Mouse (Mus musculus) left cerebral cortex, postnatal 25 days (tissue): ENCODE data around the gene Raf1. TPM values are rescaled to one million over a fixed set of nuclear protein-coding genes. Genes with fewer than 3 reads are reported as not detected.
A peak's percentile ranks its signal among the peaks of the same experiment; 100 is the strongest.

Experiments
- DNase-seq, 2 experiments: peaks; one replicate each; pipeline ENCODE4 v3.0.0; 2022; ENCODE audit warnings: low spot score in 2 of 2, mixed read lengths in 1 of 2
- intact Hi-C: fragments of 180-260 bp; cut with DNase I; formaldehyde crosslinking; loops from one replicate; pipeline ENCODE4 v1.15.1; 2025
- total RNA-seq, 2 experiments: library from RNA; stranded (reverse); gene quantifications; 2 replicates each; pipeline ENCODE4 v1.2.3; 2021

The Raf1 gene
- 100 to 1,000 TPM in 1 of 2 experiments, 10 to 100 TPM in 1; 83.1 to 109 TPM for total RNA-seq

DNA sequence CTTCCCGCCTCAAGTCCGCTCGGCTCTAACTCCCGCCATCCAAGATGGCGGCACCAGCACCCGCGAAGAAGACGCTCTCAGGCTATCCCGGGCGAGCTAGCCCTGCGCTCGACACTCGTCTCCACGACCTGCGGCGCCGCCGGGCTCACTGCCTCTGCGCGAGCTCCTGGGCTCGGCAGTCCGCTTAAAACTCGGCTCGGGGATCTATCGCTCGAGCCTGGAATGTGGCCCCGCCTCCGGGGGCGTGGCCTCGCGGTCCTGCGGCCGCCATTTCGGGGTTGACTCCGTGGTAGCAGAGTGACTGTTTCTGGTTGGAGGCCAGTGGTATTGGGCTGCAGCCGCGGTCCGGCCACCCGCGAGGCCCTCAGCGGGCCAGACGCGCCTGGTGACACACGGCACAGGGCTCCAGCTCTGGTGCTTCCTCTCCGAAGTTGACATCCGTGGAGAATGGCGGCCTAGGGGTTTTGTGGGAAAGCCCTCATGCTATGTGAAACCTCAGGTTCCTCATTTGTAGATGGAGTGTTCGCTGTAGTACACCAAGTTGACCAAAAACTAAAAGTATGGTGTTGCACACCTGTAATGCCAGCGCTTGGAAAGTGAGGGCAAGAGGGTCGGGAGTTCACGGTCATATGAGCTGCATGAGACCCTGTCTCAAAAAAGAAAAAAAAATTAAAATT is at the start of gene Raf1:
Raf1 (minus strand) TSS at position 184 of the 677 bp plus-strand sequence.
- intact Hi-C loops = loop anchor here (1.0 to 2.0 kb wide), 2 partner anchors 76 to 132 kb away; partner anchors contain the start of genes Mkrn2 and Rpl32
- DNase-seq = peak; percentile 99

DNA sequence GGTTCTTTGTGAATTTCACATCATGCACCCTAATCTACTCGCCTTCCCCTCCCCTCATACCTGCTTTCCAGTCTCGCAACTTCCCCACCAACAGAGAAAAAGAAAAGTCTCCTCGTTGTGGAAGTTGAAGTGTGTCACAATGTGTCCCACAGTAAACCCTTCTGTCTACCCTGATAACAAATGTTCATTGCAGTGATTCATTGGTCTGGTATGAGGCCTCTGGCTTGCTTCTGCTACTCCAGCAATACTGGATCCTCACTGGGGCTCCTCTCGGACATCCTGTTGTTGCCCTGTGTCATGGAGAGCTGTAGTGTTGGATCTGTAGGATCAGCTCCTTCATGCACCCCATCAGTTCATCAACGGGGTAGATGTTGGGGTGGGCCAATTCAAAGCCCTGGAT is 45.8 kb upstream of the Raf1 start:
- intact Hi-C loops = no loop called here
- no peak for DNase-seq

DNA sequence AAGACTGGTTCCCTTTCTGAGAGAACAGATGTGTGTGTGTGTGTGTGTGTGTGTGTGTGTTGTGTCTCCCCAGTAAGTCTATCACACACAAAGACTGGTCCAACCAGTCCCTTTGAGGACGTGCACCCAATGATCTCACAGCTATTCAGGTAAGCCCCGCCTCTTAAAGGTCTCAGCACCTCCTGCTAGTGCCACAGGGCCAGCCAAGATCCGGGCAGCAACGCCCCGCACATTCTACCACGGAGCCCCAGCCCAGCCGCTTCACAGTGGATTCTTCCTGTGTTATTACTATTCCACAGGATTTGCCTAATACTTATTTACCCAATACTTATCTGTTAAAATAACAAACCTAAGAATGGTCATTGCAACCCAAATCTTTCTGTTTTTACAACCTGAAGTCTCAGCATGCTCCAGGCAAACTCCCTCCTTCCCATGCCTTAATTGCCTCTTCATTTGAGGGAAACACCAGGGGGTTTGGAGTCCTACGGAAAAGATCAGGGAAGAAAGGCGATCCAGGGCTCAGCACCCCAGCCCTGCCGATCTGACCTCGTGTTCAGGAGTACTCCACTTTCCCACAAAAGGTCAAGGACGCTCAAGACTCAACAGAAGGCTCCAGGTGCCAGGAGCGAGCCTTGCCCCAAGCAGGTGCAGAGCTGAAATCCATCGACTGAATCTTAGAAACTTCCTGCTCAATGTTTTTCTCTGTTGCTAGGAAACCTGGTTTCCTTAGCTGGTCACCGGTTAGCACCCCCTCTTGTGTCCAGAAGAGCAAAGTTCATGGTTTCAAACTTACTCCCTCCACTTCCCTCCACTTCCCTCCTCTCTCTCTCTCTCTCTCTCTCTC is 41.5 kb upstream of the Raf1 start:
- DNase-seq = peak in 1 of 2 experiments; percentile 14
- intact Hi-C loops = no loop called here

DNA sequence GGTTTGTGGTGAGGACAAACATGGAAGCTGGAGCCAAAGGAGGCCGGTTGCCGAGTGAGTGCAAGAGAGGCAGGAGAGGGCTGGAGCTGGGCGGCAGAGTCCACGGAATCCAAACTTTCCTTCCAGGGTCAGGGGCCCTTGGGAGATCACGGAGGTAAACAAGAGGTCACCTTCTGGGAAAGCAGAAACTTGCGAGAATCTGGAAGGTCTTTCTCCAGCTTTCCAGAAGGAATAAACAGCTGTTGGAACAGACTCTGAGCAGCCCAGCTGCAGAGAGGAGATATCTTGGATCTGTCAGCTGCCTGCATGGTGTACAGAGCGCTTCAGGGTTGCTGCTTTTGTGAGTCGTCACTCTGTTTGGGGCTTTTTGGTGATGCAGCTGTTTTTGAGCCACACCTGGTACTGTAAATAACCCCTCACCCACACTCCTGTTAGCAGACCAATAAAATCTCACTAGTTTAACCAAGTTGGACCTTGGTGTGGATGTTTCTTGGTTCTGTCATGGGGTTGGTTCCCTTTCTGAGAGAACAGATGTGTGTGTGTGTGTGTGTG is 40.7 kb upstream of the Raf1 start:
- intact Hi-C loops = no loop called here
- no peak for DNase-seq

DNA sequence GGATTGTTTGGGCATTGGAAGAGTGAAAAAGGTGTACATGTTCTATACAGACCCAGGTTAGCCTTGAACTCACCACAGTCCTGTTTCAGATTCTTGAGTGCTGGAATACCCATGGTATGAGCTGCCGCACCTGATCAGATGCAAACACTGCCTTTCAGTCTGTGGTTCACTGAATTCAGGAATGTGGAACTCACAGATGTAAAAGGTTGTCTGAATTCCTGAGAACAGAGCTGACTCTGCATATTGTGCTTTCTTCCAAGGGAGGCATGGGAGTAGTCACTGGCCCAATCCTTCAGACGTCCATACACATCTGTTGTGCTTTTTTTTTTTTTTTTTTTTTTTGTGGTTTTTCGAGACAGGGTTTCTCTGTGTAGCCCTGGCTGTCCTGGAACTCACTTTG is 34.8 kb upstream of the Raf1 start:
- DNase-seq = no peak
- intact Hi-C loops = no loop called here

DNA sequence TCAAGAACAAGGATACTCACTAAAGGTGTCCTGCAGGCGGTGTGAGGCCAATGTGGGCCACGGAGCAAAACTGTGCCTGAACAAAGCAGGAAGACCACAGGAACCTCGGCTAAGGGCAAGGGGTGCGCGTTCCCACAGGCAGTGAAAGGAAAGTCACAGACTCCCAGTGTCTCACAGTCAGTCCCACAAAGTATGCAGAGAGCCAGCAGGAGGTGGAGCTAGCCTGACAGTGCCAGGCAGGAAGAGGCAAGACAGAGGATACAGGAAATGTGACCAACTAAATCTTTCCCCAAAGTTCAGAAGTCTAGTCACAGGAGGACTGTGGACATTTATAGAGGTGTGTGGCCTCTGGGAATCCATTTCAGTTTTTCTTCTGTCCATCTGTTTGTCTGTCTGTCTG is 26.5 kb upstream of the Raf1 start:
- intact Hi-C loops = no loop called here
- DNase-seq = no peak

DNA sequence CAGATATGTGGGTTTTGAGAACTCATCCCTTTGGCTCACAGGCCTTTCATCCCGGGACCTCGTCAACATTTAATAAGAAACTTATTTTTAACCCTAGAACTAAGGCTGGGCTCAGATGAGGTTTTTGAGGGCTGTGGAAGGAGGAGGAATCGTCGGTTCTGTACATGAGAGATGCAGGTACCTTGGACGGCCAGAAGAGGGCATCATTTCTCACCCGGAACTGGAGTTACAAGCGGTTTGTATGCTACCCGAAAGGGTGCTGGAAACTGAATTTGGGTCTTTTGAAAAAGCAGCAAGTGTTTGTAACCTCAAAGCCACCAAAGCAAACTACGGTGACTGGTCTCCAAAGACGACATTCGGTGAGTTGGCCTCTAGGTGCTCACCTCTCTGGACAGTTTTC is 24.9 kb upstream of the Raf1 start:
- no peak for DNase-seq
- intact Hi-C loops = no loop called here

DNA sequence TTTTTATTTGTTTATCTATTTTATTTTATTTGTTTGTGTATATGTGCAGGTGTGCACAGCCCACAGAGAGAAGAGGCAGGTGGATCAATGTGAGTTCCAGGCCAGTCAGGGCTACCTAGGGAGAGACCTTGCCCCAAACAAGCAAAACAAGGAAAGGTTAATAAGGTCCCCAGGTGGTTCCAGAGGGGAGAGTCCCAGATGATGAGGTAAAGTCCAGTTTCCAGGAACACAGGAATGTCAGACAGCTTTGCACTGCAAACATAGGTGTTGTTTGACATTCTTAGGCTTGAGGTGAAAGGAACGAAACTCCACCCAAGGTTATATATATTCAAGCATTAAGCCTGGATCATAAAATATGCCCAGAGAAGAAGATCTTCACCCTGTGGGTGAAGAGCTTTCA is 24.3 kb upstream of the Raf1 start:
- intact Hi-C loops = no loop called here
- no peak for DNase-seq

DNA sequence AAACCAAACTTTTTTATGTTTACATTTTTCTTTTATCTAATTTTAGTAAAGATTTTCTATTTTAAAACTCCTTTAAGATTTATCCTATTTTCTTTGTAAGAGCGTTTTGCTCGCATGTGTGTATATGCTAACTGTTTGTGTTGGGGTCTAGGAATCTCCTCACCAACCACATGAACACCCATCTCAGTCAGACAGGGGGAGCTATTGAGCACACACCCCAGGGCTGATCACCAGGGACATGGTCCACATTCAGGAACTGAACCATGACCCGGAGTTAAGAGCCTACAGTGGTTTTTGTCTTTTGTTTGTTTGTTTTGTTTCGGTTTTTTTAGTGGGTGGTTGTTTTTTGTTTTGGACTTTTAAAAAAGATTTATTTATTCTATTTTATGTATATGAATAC is 22.3 kb upstream of the Raf1 start:
- intact Hi-C loops = no loop called here
- no peak for DNase-seq

DNA sequence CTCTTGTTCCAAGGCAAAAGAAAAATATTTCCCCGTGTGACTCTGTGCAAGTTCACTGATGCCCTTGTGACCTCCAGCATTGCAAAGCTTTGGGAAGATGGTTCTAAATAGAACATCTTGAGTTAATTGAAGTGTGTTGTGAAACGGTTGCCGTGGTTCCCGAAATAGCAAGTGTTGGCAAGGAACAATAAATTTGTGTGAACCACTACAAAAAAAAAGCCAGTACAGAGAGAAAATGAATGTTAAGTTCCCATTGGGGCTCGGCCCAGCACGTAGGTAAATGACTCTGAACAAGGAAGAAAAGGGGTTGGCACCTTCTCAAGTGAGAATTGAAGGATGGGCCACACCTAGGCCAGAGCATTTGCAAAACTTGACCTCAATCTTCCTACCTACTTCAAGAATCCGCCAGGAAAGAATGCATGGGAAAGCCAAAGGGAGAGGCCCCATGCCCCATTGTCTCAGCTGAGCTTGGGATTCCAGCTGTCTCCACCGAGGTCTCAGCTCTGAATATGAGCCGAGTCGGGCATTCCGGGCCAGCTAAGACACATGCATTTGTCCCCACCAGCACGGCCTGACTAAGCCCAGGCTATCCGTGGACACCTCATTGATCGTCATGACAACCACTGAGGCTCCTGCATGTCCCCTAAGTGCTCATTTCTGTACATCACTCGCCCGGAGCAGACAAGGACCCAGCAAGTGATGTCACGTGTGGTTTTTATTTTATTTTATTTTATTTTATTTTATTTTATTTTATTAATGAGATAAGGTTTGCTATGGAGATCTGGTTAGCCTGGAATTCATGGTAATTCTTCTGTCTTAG is 21.5 kb upstream of the Raf1 start:
- intact Hi-C loops = no loop called here
- peak; percentile 17 to 22 for DNase-seq

DNA sequence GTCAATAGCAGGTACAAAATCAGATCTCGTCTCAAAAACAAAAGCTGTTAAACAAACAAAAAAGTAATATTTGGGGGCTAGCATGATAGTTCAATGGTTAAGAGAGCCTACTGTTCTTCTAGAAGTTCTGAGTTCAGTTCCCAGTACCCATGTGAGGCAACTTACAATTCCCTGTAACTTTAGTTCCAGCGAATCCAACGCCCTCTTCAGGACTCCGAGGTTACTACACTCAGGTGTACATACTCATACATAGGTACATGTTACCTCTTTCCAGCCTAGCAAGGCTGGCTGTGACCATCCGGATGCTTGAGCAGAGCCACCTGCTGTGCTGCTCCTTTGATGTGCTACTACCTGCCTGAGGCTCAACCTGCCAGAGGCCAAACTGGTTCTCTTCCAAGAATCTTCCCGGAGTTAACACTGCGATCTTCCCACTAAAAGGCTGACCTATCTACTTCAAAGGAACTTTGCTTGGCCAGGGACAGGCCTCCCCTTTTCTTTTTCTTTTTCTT is 20.3 kb upstream of the Raf1 start:
- DNase-seq = no peak
- intact Hi-C loops = no loop called here

DNA sequence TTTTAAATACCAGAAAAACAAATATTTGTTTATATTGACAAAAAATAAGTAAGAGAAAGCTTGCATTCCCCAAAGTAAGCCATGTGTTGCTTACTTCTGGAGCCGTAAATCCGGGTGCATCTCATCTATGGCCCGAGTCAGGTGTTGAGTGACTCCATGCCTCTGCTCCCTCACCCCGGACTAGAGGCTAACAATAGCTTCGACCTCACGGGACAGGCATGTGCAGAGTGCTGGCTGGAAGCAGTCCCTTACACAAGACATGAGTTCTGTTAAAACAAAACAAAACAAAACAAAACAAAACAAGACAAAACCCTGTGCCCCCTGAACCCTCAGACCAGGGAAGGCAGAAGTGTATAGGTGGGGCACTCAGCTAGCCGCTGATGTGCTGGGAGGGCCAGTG is 18.7 kb upstream of the Raf1 start:
- no peak for DNase-seq
- intact Hi-C loops = no loop called here

DNA sequence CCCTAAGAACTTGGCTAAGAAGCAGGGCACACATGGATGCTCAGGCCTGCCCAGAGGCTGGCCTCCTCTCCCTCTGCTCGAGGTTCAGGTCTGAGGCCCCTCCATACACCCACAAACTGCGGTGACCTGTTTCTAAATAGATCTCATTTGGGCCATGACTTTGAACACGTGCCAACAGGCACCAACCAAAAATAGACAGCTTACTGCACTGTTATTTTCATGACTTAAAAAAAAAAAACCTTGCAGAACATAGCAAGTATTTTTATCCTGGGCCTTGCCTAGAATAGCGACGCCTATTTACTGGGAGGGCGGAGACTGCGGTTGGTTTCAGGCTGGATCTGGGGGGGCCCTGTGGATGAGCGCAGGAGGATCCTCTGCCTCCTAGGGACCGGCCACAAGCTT is 18.0 kb upstream of the Raf1 start:
- intact Hi-C loops = no loop called here
- DNase-seq = peak; percentile 25 to 74

DNA sequence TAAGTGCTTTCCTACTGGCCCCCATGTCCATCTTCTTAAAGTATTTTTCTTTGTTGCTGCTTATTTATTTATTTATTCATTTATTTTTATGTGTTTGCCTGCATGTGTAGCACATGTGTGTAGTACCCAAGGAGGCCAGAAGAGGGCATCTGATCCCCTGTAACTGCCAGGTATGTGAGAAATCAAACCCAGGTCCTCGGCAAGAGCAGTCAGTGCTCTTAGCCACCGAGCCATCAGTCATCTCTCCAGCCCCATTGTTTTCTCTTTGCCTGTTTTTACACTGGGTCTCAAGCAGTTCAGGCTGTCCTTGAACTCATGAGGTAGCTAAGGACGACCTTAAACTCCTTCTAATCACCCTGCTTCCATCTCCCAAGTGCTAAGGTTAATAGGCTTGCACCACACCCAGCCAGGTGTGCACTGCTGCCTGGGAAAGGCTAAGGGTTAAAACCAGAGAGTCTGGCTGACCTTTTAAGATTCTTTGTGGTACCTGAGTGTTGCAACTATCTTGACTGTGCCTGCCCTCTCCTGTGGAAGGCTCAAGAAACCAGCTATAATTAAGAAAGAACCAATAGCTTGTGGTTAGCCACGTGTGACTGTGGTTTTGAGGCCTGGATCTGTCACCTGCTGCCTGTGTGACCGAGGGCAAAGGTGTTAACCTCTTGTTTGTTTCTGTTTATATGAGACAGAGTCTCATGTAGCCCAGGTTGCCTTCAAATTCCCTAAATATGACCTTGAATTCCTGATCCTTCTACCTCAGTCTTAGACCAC is 16.7 kb upstream of the Raf1 start:
- no peak for DNase-seq
- intact Hi-C loops = no loop called here

DNA sequence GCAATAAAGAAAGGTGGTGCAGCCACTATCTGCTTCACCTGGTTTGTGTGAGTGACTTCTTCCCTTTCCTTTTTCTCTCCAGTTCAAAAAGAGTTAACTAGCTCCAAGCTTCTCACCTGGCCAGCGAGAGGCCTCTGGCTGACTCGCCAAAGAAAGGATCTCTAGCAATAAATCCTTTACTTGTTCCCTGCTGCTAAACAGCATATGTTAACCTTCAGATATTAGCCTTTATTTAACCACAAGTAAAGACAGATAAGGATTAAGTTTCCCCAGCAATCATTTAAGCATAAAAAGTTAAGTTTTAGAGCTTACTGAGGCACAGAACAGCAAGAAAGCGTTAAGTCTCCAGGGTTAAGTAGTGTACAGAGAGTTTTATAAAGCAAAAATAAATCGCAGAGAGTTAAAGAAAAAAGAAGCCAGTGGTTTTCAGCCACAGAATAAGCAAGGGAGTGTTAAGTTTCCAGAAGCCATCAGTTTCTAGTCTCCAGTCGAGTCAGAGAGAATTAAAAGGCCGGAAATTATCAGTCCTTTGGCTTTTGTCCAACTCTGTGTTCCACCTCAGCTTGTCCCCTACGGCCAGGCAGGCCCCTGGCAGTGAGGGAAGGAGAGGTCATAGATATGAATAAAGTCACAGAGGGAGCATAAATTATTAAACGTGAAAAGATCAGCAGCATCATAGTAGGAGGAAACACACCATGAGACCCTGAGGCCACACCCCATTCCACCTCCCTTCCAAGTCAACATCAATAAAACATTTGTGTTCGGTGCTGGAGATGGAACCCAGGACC is 15.9 kb upstream of the Raf1 start:
- intact Hi-C loops = no loop called here
- DNase-seq = no peak

DNA sequence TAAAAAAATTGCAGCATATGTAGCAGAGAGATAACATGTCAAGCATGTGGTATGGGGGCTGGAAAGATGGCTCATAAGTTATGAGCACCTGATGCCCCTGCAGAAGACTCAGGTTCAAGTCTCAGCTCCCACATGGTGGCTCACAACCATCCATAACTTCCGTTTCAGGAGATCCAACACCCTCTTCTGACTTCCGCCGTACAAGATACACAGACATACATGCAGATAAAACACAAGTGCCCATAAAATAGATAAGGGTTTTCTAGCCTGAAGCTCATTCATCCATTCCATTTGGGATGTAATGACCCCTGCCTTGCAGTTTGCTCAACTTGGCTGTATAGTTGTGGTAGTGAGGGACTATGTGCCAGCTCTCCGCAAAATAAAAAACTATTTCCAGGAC is 13.7 kb upstream of the Raf1 start:
- DNase-seq = no peak
- intact Hi-C loops = no loop called here

DNA sequence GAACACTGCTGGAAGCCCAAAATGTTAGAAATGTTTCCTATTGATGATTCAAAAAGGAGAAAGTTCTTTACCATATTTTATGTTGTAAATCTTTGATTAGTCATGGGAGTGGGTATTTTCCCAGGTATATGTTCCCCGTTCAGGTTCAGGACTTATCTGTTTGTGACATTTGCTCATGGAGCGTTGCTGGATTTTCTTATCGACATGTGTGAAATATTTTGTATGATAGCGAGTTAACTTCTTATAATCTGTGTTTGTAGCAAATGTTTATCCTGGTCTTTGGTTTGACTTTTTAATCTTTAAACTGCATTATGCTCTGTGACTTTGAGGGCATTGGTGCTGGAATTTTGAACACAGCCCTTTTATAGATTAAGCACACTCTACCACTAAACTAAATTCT is 12.2 kb upstream of the Raf1 start:
- intact Hi-C loops = no loop called here

DNA sequence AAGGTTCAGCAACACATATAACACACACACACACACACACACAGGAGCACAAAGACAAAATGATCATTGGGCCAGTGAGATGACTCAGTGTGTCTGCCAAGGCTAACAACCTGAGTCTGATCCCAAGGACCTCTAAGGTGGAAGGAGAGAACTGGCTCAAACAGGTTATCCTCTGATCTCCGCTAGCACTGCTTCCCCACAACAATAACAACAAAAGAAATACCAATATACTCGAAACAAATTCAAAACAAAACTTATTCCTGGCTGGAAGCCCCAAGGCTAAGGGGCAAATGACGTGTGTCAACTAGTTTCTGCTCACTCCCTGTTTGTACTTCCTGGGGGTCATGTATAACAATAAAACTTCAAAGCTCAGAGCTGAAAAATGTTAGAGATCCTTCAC is 11.3 kb upstream of the Raf1 start:
- intact Hi-C loops = no loop called here
- no peak for DNase-seq

More for the DNA sequence above, 12.2 kb upstream of the Raf1 start:
- no peak for DNase-seq
